ENCODE assay signal across 20 mouse cellular contexts in genomic region chr16:59585706-59586244, GRCm38 (mm10). TPM values are rescaled to one million over a fixed set of nuclear protein-coding genes. Genes with fewer than 3 reads are reported as not detected.
DNase-seq lines count a peak whose midpoint lies in the region; ATAC-seq and TF ChIP-seq lines count a peak whose summit lies in the region.
"Had no signal": no experiment of that assay in that cellular context is flagged by ENCODE, and none has a peak within 500 bp of the region (broad histone marks: within the 10 kb centered on the region; RNA-seq: fewer than 3 reads in every experiment).

No protein-coding gene starts in this region.

- H3K4me1 ChIP-seq in heart, adult 2 months (ENCODE audit: control insufficient read depth, insufficient read depth, low read length): peaks cover 19% of the 10 kb centered on the region
- peaks cover 52% of the 10 kb centered on the region for H3K4me1 ChIP-seq in heart, embryonic 12.5 days (replicated peaks)
- H3K4me1 ChIP-seq in heart, embryonic 16.5 days (ENCODE audit: control insufficient read depth, insufficient read depth, low read length): peaks cover 55% of the 10 kb centered on the region
- H3K4me1 ChIP-seq in limb, embryonic 11.5 days (ENCODE audit: control insufficient read depth, insufficient read depth, low read length): no peaks in the 10 kb centered on the region
- H3K4me1 ChIP-seq in limb, embryonic 10.5 days: peaks cover 19% of the 10 kb centered on the region
- peaks cover 6% of the 10 kb centered on the region; the same call in 1 of the 2 replicates for H3K4me1 ChIP-seq in stomach, postnatal 0 days (replicated peaks; ENCODE audit: control insufficient read depth, insufficient read depth)
- H3K4me1 ChIP-seq: forebrain, embryonic 15.5 days; midbrain, embryonic 13.5 days; neural tube, embryonic 12.5 days had no signal

- TF ChIP-seq EP300 in heart, adult 2 months (IDR thresholded peaks at IDR 0.05; ENCODE audit: insufficient read depth, low read depth, low read length): no peak
- TF ChIP-seq EP300 in stomach, postnatal 0 days (optimal IDR thresholded peaks at IDR 0.05): no peak

- no peak overlapping the region for H3K4me3 ChIP-seq in heart, adult 2 months
- H3K4me3 ChIP-seq in heart, embryonic 12.5 days: no peak overlapping the region
- no peak overlapping the region for H3K4me3 ChIP-seq in heart, embryonic 16.5 days (ENCODE audit: low read length)
- H3K4me3 ChIP-seq in limb, embryonic 11.5 days (ENCODE audit: low read depth, low read length): no peak overlapping the region
- H3K4me3 ChIP-seq in limb, embryonic 10.5 days: no peak overlapping the region
- H3K4me3 ChIP-seq in stomach, postnatal 0 days (ENCODE audit: low read depth, low read length): no peak overlapping the region
- H3K4me3 ChIP-seq: forebrain, embryonic 15.5 days; midbrain, embryonic 13.5 days; neural tube, embryonic 12.5 days had no signal

- no peaks in the 10 kb centered on the region for H3K9me3 ChIP-seq in heart, embryonic 12.5 days (replicated peaks)
- H3K9me3 ChIP-seq in heart, embryonic 16.5 days (replicated peaks; ENCODE audit: control insufficient read depth, low read length): no peaks in the 10 kb centered on the region
- no peaks in the 10 kb centered on the region for H3K9me3 ChIP-seq in limb, embryonic 11.5 days (ENCODE audit: control insufficient read depth, low read length)
- no peaks in the 10 kb centered on the region for H3K9me3 ChIP-seq in limb, embryonic 10.5 days (replicated peaks)
- H3K9me3 ChIP-seq in stomach, postnatal 0 days (ENCODE audit: control insufficient read depth, low read length): no peaks in the 10 kb centered on the region
- H3K9me3 ChIP-seq: forebrain, embryonic 15.5 days; midbrain, embryonic 13.5 days; neural tube, embryonic 12.5 days had no signal

- ATAC-seq in heart, embryonic 12.5 days (ENCODE audit: insufficient number of reproducible peaks, low FRiP score): no peak
- no peak for ATAC-seq in heart, embryonic 16.5 days (replicated peaks; ENCODE audit: extremely low read depth, insufficient read depth, low FRiP score)
- no peak for ATAC-seq in limb, embryonic 11.5 days (ENCODE audit: insufficient number of reproducible peaks, low FRiP score, low TSS enrichment, low read depth)
- ATAC-seq in stomach, postnatal 0 days (ENCODE audit: low FRiP score, low TSS enrichment): peak; percentile 49
- ATAC-seq: forebrain, embryonic 15.5 days; hindbrain, embryonic 16.5 days; intestine, embryonic 16.5 days had no signal

- H3K4me2 ChIP-seq in heart, embryonic 12.5 days: no peak overlapping the region
- H3K4me2 ChIP-seq in heart, embryonic 16.5 days (ENCODE audit: low read depth, low read length): no peak overlapping the region
- no peak overlapping the region for H3K4me2 ChIP-seq in limb, embryonic 11.5 days (ENCODE audit: low read depth, severe bottlenecking)
- H3K4me2 ChIP-seq in stomach, postnatal 0 days (replicated peaks; ENCODE audit: low read depth): no peak overlapping the region
- H3K4me2 ChIP-seq: forebrain, embryonic 15.5 days; midbrain, embryonic 13.5 days; neural tube, embryonic 12.5 days had no signal

- no peak for TF ChIP-seq CTCF in heart, adult 2 months (IDR thresholded peaks at IDR 0.05)
- TF ChIP-seq CTCF in stomach, postnatal 0 days (IDR thresholded peaks at IDR 0.05; ENCODE audit: low read depth): no peak

- H3K79me2 ChIP-seq in heart, adult 2 months (replicated peaks; ENCODE audit: control insufficient read depth, insufficient read depth, low read length): peaks cover 1% of the 10 kb centered on the region; the same call in 1 of the 2 replicates

- peaks cover 10% of the 10 kb centered on the region for H3K36me3 ChIP-seq in heart, adult 2 months (ENCODE audit: control insufficient read depth, insufficient read depth, low read length)
- H3K36me3 ChIP-seq in heart, embryonic 12.5 days: peaks cover 5% of the 10 kb centered on the region; the same call in 1 of the 2 replicates
- H3K36me3 ChIP-seq in heart, embryonic 16.5 days (ENCODE audit: control insufficient read depth, insufficient read depth): no peaks in the 10 kb centered on the region
- no peaks in the 10 kb centered on the region for H3K36me3 ChIP-seq in limb, embryonic 11.5 days (ENCODE audit: control insufficient read depth, insufficient read depth, low read length)
- no peaks in the 10 kb centered on the region for H3K36me3 ChIP-seq in limb, embryonic 10.5 days
- no peaks in the 10 kb centered on the region for H3K36me3 ChIP-seq in stomach, postnatal 0 days (ENCODE audit: control insufficient read depth, insufficient read depth, low read length)
- H3K36me3 ChIP-seq: forebrain, embryonic 15.5 days; midbrain, embryonic 13.5 days; neural tube, embryonic 12.5 days had no signal

- intact Hi-C loops in heart, adult 2 months (cut with DNase I): no loop called here
- intact Hi-C loops in heart, postnatal 10 days (cut with DNase I): loop anchor here (2.0 kb wide), 1 partner anchor 13 kb away; no protein-coding TSS in a partner anchor

- H3K9ac ChIP-seq in heart, adult 2 months (ENCODE audit: low read depth, low read length): no peak overlapping the region
- no peak overlapping the region for H3K9ac ChIP-seq in heart, embryonic 12.5 days
- H3K9ac ChIP-seq in heart, embryonic 16.5 days (ENCODE audit: low read length): no peak overlapping the region; the same call in 1 of the 2 replicates
- H3K9ac ChIP-seq in limb, embryonic 11.5 days (ENCODE audit: low read length): no peak overlapping the region
- no peak overlapping the region for H3K9ac ChIP-seq in stomach, postnatal 0 days (ENCODE audit: low read length)
- H3K9ac ChIP-seq: forebrain, embryonic 15.5 days; midbrain, embryonic 13.5 days; neural tube, embryonic 12.5 days had no signal

- WGBS in heart, adult 2 months: 74% methylated on average over 4 of the region's 4 CpGs
- WGBS in heart, embryonic 12.5 days: 61% methylated on average over 4 of the region's 4 CpGs
- WGBS in heart, embryonic 16.5 days: 67% methylated on average over 4 of the region's 4 CpGs
- WGBS in limb, embryonic 11.5 days: 86% methylated on average over 4 of the region's 4 CpGs
- 88% methylated on average over 4 of the region's 4 CpGs for WGBS in limb, embryonic 10.5 days
- WGBS in stomach, postnatal 0 days: 72% methylated on average over 4 of the region's 4 CpGs

- no peaks in the 10 kb centered on the region for H3K27me3 ChIP-seq in heart, adult 2 months (ENCODE audit: control insufficient read depth, insufficient read depth, low read length)
- no peaks in the 10 kb centered on the region for H3K27me3 ChIP-seq in heart, embryonic 12.5 days (replicated peaks)
- H3K27me3 ChIP-seq in heart, embryonic 16.5 days (ENCODE audit: control insufficient read depth, insufficient read depth, low read length): no peaks in the 10 kb centered on the region
- H3K27me3 ChIP-seq in limb, embryonic 11.5 days (ENCODE audit: control insufficient read depth, insufficient read depth, low read length): no peaks in the 10 kb centered on the region
- no peaks in the 10 kb centered on the region for H3K27me3 ChIP-seq in limb, embryonic 10.5 days (ENCODE audit: low read depth, poor library complexity, severe bottlenecking)
- no peaks in the 10 kb centered on the region for H3K27me3 ChIP-seq in stomach, postnatal 0 days (ENCODE audit: control insufficient read depth, insufficient read depth, low read length)
- H3K27me3 ChIP-seq: forebrain, embryonic 15.5 days; midbrain, embryonic 13.5 days; neural tube, embryonic 12.5 days had no signal

- no peak for DNase-seq in heart, adult 2 months
- no peak for DNase-seq in heart, postnatal 10 days
- DNase-seq in limb, embryonic 11.5 days (ENCODE audit: low spot score): peak; percentile 17
- no peak for DNase-seq in limb, embryonic 10.5 days (ENCODE audit: low spot score)
- DNase-seq in stomach, postnatal 0 days (ENCODE audit: low spot score): no peak
- DNase-seq: adrenal gland, postnatal 36 days; cerebellum, adult 9-10 months; gastrocnemius, postnatal 14 days; left cerebral cortex, postnatal 4 days; retina, postnatal 1 day; right cerebral cortex, postnatal 25 days; spleen, adult 18-20 months; thymus, postnatal 14 days had no signal

- TF ChIP-seq POLR2A in heart, adult 2 months (IDR thresholded peaks at IDR 0.05; ENCODE audit: insufficient read depth, low read depth, low read length): no peak

- H3K27ac ChIP-seq in heart, adult 2 months: peak overlapping the region; percentile 1; the same call in 1 of the 2 replicates
- H3K27ac ChIP-seq in heart, embryonic 12.5 days (ENCODE audit: poor library complexity, severe bottlenecking): no peak overlapping the region; the same call in 1 of the 2 replicates
- H3K27ac ChIP-seq in heart, embryonic 16.5 days (ENCODE audit: low read length): peak overlapping the region; percentile 75; the same call in 1 of the 2 replicates
- H3K27ac ChIP-seq in limb, embryonic 11.5 days (replicated peaks; ENCODE audit: low read depth, low read length): no peak overlapping the region
- no peak overlapping the region for H3K27ac ChIP-seq in limb, embryonic 10.5 days
- H3K27ac ChIP-seq in stomach, postnatal 0 days (replicated peaks): no peak overlapping the region
- H3K27ac ChIP-seq: forebrain, embryonic 15.5 days; midbrain, embryonic 13.5 days; neural tube, embryonic 12.5 days had no signal

RNA-seq across cellular contexts. Expression of gene Crybg3, which starts 15.0 kb away (rescaled TPM):
- 10 to 100 TPM; 65.0 to 74.7 TPM for total RNA-seq in heart, adult 2 months (2021)
- 14.9 and 22.7 TPM in 2 replicates for polyA plus RNA-seq in heart, adult 2 months (2012; rRNA removed)
- polyA plus RNA-seq in heart, embryonic 12.5 days (2016; fragmentation: Nextera tagmentation; extraction: Ambion mirVana): 18.9 and 22.3 TPM in 2 replicates
- 11.2 and 12.6 TPM in 2 replicates for polyA plus RNA-seq in heart, embryonic 16.5 days (2015; fragmentation: Nextera tagmentation; extraction: Ambion mirVana)
- total RNA-seq in heart, postnatal 10 days (2021): 10 to 100 TPM; 61.9 to 64.6 TPM
- polyA plus RNA-seq in limb, embryonic 11.5 days (2014; fragmentation: Nextera tagmentation; extraction: Ambion mirVana): 7.3 and 9.7 TPM in 2 replicates
- polyA plus RNA-seq in limb, embryonic 10.5 days (2016; fragmentation: Nextera tagmentation; extraction: Ambion mirVana): 7.2 and 7.8 TPM in 2 replicates
- polyA plus RNA-seq in stomach, postnatal 0 days (2015; fragmentation: Nextera tagmentation; extraction: Ambion mirVana): 6.3 and 7.3 TPM in 2 replicates

RNA-seq across cellular contexts. Expression of gene Arl6, which starts 53.4 kb away (rescaled TPM):
- 1 to 10 TPM; 3.7 to 4.2 TPM for total RNA-seq in heart, adult 2 months (2021)
- polyA plus RNA-seq in heart, adult 2 months (2012; rRNA removed): 1.9 and 3.4 TPM in 2 replicates
- polyA plus RNA-seq in heart, embryonic 12.5 days (2016; fragmentation: Nextera tagmentation; extraction: Ambion mirVana): 20.7 and 22.6 TPM in 2 replicates
- polyA plus RNA-seq in heart, embryonic 16.5 days (2015; fragmentation: Nextera tagmentation; extraction: Ambion mirVana): 22.9 and 24.8 TPM in 2 replicates
- total RNA-seq in heart, postnatal 10 days (2021): 1 to 10 TPM; 7.1 to 8.7 TPM
- 44.3 and 45.8 TPM in 2 replicates for polyA plus RNA-seq in limb, embryonic 11.5 days (2014; fragmentation: Nextera tagmentation; extraction: Ambion mirVana)
- 41.3 and 42.4 TPM in 2 replicates for polyA plus RNA-seq in limb, embryonic 10.5 days (2016; fragmentation: Nextera tagmentation; extraction: Ambion mirVana)
- polyA plus RNA-seq in stomach, postnatal 0 days (2015; fragmentation: Nextera tagmentation; extraction: Ambion mirVana): 17.8 and 18.2 TPM in 2 replicates

Comparison
In these comparisons a context has a peak if more than half of its experiments do, and no peak if none do; other contexts are left out.
1. H3K27ac ChIP-seq: peak in heart, adult 2 months (single experiment) and heart, embryonic 16.5 days (single experiment); none in heart, embryonic 12.5 days (single experiment), limb, embryonic 11.5 days (single experiment), limb, embryonic 10.5 days (single experiment) and stomach, postnatal 0 days (single experiment).